Mouse (Mus musculus): ENCODE measurements around the gene Fem1b.
"Not testable (repeated sequence)": the region's sequence is repeated elsewhere in the genome, so short reads cannot be mapped to it uniquely, and the experiment has no call there.

The Fem1b gene

DNA sequence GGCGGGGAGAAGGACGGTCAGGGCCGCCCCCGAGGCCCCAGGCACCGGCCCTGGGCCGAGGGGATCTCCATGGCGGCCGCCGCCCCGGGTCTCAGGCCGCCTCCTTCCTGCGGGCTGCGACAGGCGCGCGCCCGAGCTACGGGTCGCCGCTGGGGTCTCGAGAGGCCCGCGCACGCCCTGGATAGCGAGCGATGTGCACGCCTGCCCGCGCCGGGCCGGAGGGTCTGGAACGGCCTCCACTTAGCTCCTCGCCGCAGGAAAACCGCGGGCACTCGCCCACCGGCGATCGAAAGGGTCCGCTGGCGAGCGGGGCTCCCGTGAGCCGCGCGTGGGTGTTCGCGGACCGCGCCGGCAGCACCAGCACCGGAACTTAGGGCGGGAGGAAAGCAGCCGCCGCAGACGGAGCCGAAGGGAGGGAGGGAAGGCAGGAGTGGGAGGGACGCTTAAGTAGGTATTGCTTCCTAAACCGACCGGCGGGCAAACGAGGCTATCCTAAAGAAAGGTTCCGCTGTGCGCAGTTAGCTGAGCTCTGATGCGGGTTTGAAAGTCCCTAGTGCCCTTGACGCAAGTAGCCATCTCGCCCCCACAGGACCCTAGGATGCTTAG is at the start of gene Fem1b:
TSS of gene Fem1b (minus strand) at position 419 of the 606 bp plus-strand sequence.
- DNase-seq (ENCODE audit: low spot score in 2 of 2) = peak; percentile 87 to 88

DNA sequence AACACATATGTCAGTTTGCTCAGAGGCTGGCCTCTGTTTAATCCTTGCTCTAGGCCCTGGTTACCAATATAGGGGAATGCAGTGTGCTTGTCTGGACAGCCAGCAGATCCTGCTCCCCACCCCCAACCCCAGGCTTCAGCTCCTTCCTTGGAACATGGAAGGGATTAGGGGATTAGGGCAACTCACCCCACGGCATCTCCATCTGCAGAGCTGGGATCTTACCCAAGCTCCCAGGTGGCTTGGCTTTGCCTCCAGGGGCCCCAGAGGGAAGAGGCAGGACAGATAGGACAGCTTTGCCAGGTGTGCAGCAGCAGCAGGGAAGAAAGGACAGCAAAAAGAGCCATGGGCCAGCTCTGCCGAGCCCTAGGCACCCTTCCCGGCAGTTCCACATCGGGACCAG is 49.1 kb upstream of the Fem1b start:
- no peak for DNase-seq (ENCODE audit: low spot score in 2 of 2)

DNA sequence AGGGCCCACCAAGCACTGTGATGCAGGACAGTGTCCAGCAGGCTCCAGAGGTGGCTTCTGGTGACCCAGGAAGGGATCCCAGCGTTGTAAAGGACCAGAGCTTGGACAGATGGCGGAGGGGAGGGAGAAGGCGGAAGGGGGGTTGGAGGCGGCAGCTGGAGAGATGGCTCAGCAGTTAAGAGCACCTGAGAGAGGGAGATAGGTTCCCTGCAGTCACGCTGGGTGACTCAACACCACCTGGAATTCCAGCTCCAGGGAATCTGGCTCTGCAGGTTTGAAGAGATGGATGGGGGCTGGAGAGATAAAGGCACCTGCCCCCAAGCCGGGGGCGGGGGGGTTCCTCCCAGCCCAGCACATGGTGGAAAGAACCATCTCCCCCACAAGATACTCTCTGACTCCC is 48.4 kb upstream of the Fem1b start:
- not testable (repeated sequence) for DNase-seq (ENCODE audit: low spot score in 2 of 2)

DNA sequence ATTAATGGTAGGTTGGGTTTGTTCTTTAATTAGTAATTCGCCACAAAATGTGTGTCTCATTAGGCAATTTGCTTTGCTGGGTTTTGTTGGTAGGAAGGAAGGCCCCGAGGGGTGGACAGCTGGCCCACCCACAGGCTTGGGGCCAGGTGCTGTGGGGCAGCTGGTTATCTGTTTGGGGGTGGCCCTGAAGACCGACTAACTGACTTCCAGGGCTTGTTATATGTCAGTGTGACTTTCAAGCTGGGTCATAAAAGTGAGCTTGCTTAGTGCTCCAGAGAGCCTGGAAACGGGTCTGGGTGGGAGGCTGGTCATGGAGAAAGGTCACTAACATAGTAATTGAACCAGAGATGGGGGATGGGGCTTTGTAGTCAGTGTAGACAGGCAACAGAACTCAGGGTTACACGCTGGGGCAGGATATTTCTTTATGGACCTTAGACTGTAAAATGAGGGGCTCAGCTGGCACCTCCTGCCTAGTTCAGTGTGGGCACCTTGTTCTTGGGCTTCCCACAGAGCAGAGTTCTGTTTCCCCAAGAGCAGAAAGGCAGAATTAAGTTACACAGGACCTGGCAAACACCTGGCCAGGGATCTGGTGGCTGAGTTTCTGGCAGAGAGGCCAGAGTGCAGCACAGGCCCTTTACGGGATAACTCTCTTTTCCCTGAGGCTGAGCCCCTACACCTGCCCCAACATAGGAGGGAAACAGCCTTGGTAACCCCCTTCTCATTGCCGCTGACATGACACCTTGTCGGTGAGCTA is 46.7 kb upstream of the Fem1b start:
- DNase-seq (ENCODE audit: low spot score in 2 of 2) = no peak

DNA sequence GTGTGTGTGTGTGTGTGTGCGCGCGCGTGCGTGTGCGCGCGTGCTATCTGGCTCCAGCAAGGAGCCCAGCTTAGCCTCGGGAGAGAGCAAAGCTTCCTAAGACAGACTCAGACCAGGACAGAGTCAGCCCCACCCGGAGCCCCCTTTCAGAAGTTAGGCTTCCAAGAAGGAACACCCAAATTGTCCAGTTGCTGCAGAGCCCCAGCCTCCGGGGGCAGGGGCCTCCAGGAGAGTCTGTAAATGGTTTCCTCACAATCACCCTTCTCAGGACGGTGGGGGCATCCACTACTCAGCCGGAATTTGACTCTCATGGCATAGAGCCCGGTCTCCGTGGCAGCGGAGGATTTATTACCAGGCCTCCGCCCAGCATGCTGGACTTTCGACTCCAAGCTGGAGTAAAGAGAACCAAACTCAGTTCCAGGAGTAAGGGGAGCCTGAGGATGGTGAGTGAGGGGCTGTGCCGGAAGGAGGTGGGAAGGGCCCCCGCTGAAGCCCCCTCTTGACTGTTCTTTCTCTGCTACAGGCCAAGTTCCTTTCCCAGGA is 46.1 kb upstream of the Fem1b start, which contains the start of gene Calml4:
TSS of gene Calml4 (plus strand) at position 362 of the 543 bp plus-strand sequence.
- DNase-seq (ENCODE audit: low spot score in 2 of 2) = peak; percentile 82 to 88

DNA sequence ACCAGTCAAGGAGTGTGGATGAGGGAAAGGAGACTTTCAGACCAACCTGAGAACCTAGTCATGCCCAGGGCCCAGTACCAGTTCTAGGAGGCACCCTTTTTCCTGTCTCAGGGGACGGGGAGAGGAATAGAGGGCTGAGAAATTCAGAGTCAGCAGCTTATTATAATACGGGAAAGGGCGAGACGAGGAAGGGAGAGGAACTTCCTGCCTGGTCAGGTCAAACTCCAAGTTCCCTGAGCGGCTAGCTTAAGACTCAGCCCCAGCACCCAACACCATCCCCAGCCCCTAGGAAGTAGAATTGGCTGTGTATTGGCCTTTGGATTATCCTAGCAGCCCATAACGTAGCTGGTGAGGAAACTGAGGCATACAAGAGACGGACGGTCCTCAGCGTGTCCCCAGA is 45.5 kb upstream of the Fem1b start:
- no peak for DNase-seq (ENCODE audit: low spot score in 2 of 2)

DNA sequence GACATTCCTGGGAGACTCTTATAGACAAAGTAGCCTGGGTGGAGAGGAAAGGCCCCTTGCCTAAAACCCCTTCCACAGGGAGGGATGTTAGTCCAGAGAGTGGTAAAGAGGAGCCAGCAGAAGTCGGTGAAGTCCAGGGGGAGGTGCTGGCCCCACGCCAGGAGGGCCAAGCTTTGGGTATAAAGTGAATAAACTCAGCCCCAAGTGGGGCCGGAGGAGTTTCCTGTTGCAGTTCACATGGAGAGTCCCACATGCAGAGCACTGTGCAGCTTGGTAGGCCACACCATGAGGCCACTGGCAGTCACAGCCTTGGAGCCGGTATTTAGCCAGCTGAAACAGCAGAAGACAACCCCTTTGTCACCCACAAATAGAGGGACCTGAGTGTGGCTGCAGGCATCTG is 42.7 kb upstream of the Fem1b start:
- DNase-seq (ENCODE audit: low spot score in 2 of 2) = no peak

DNA sequence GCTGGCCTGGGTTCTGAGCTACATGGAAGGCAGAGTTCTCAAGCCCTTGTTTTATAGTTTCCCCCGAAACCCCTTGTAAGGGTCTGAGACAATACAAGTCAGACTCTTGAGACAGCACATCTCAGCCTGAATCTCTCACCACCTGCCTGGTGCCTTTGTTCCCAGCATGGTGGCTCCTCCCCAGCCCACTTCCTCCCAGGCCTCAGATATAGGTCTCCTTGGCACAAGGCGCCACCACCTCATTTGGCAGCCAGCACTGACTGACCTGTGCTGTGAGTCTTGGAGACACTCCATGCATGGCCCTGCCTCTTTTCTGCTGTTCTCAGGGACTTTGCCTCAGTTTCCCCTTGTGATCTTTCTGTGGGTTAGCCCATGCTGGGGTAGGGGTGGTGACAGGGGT is 39.8 kb upstream of the Fem1b start:
- no peak for DNase-seq (ENCODE audit: low spot score in 2 of 2)

DNA sequence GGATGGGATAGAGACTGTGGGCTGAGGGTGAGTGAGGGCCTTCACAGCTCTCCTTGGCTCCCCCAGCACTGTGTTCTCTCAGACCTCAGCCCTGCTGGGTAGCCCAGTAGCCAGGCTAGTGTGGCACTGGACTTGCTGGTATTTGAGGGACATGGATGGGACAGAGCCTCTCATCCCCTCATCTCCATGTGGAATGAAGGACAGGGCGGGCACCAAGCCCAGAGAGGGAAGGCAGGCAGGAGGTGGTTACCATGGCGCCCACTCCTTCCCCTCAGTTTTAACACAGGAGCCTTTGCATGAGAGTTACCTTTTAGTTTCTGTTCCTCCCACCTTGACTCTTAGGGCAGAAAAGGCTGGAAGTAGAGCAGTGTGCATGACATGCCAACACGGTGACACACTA is 36.9 kb upstream of the Fem1b start:
- DNase-seq (ENCODE audit: low spot score in 2 of 2) = no peak

DNA sequence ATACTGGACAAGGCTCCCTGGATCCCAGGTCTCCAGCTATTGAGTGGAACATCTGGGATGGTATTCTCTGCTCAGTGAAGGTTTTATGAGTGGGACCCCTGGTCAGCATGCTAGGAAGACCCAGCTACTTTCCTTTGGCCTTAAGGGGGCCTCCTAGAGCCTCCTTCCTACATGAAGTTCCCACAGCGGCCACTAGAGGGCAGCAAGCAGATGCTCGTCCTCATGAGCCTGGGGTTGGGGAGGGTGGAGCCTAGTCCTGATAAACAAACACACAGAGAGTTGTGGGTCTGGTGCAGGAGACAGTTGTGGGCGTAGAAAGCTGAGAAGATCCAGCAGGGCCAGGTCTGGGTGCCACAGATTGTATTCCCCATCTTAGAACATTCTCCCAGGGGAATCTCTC is 36.0 kb upstream of the Fem1b start:
- peak; percentile 77 to 91 for DNase-seq (ENCODE audit: low spot score in 2 of 2)

DNA sequence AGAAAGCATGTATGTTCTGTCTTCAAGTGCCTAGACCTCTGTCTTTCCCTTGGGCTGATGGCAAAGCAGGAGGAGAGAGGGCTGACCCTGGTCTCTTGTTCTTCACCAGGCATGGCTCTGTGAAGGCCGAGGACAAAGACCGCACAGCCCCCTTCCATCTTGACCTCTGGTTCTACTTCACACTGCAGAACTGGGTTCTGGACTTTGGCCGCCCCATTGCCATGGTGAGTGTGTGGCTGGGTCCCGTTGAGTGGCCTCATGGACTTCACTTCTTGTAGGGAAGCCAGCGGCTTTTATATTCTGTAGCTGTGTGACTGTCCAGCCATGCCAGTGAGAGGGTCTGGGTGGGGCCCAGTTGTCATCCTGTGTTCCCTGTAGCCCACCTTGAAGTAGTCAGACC is 32.7 kb upstream of the Fem1b start:
- no peak for DNase-seq (ENCODE audit: low spot score in 2 of 2)

DNA sequence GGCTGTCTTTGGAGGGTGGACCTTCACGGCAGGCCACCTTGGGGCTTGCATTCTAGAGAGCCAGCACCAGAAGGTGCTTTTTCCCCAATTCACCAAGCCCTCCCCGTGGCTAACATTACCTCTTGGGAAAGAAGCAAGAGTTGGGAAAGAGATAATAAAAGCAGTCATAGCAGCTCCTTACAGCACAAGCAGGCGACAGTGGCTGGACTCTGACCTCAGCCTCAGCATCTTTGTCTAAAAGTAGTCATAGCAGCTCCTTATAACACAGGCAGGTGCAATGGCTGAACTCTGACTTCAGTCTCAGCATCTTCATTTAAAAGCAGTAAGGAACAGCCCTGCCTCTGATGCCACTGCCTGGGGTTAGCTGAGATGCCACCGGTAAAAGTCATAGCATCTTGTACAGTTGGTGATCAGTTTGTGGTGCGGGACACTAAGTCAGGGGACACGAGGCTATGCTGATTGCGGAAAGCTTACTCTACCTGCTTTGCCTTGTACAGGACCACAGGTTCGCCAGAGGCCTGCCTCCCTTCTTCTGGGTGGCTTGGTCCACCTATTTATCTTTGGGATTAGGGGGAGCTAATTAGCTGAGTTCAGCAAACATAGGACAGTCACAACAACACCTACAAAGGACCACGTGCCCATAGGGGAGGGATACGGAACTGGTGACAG is 31.8 kb upstream of the Fem1b start:
- no peak for DNase-seq (ENCODE audit: low spot score in 2 of 2)

DNA sequence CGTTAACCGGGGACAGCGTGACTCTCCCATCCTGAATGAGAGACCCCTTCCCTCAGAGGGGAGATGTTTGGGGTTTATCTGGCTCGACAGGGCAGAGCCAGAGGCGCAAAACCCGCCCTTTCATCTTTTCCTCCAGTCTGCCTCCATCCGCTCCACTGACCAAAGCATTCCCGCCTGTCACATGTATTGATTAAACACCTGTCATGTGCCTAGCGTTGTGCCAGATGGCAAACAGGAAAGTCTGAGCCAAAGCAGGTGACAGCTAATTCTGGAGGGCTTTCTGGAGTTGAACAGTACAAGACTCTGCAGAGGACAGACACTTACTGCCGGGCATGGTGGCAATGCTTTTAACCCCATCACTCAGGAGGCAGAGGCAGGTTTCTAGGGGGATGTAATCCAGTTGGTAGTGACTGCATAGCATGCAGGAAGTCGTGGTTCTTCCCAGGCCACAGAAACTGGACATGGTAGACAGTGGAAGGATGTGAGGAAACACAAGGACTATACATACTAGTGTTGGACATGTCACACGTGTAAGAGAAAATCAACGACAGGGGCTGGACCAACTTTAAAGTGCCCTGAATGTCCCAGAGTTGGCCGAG is 27.5 kb upstream of the Fem1b start:
- no peak for DNase-seq (ENCODE audit: low spot score in 2 of 2)

DNA sequence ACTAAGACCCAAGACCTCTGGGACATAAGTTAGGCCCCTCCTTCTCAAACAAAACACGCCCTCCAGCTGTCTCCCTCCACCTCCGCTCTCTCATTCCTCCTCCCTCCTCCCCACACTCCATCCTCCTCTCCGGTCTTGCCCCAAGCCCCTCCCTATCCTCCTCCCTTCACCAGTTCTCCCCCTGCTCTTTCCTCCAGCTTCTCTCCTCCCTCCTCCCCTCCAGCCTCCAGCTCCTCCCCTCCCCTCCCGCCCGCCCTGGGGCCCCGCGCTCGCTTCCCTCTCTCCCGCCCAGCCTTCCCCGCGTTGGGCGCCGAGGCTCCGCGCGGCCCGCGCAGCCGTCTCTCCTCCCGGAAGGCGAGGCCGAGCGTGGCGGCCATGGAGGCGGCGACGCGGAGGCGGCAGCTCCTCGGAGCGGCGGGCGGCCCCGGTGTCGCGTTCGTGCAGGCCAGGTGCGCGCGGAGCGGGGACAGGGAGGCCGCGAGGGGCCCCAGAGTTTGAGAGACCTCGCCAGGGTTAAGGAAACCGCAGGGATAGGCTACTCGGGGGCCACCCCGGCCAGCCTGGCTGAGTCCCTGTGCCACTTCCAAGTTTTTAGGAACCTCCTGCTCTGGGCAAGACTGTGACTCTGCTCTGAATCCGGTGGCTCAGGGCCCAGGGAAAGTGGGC is 26.9 kb upstream of the Fem1b start, which contains the start of gene Cln6:
TSS of gene Cln6 (plus strand) at position 280 of the 666 bp plus-strand sequence.
- DNase-seq (ENCODE audit: low spot score in 2 of 2) = peak; percentile 66 to 71

DNA sequence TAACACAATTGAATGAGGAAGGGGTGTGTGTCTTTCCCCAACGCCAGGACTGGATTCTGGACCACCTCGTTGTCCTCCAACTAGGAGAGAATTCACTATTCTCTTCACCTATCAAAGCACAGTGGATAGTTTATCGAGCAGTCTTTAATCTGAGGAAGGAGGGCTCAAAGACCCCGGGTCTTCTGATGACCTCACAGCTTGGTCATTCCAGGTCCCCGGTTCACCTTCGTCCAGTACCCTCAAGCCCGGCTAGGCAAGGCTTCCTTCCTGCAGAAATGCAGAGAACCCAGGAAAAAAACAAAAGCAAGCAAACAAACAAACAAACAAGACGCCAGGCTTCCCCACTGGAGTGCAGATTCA is 26.4 kb upstream of the Fem1b start:
- DNase-seq (ENCODE audit: low spot score in 2 of 2) = no peak

DNA sequence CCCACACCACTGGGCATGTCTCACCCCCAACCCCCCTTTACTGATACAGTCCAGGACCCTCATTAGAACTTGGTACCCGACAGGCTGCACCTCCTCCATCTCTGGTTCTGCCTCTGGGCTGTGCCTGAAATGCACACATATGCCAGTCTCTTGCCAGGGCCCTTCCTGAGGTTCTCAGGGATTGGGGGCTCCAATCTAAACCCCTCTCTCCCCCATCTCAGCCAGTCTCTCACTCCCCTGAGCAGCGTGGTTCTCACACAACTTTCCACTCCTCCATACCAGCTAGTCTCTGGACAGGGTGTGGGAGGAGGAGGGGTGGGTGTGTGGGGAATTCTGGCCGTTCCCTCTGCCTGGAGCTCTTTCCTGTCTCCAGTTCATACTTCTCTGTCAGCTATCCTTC is 25.9 kb upstream of the Fem1b start:
- no peak for DNase-seq (ENCODE audit: low spot score in 2 of 2)

DNA sequence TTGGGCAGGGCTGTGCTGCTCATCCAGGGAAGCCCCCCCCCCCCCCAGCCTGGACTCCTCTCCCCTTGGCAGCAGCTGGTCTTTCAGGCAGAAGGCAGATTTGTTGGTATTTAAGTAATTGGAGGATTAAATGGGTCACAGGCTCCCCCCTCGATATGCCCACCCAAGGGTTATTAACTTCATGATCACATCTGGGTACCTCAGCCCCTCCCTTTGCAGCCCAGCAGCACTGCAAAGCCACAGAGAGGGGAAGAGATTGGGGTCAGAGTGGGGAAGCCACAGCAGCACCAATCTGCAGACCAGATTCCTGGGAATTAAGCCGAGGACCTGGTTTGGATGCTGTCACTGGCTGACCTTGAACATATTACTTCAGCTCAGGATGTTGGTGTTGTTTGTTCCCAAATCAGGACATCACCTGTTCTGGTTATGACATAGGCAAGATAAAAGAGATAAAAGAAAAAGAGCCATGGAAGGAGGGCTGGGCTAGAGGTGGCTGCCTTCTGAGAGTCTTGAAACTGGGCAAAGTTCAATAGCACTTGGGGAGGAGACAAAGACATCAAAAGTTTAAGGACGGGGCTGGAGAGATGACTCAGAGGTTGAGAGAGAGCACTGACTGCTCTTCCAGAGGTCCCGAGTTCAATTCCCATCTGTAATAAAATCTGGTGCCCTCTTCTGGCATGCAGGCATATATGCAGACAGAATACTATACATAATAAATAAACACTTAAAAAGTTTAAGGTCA is 24.1 kb upstream of the Fem1b start:
- DNase-seq (ENCODE audit: low spot score in 2 of 2) = no peak

DNA sequence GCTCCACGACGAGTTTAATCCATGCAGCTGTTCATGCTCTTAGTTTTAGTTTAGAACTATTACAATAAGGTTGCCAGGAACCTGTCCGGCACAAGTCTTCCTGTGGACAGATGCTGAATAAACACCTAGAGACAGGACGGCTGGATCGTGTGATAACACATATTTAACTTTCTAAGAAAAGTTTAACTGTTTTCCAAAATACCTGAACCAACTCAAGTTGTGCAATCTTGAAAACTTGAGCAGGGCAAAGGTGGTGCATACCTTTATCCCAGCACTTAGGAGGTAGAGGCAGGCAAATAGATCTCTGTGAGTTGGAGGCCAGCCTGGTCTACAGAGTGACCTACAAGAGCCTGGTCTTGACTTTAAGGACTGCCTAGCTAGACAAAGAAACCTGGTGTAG is 23.2 kb upstream of the Fem1b start:
- no peak for DNase-seq (ENCODE audit: low spot score in 2 of 2)

DNA sequence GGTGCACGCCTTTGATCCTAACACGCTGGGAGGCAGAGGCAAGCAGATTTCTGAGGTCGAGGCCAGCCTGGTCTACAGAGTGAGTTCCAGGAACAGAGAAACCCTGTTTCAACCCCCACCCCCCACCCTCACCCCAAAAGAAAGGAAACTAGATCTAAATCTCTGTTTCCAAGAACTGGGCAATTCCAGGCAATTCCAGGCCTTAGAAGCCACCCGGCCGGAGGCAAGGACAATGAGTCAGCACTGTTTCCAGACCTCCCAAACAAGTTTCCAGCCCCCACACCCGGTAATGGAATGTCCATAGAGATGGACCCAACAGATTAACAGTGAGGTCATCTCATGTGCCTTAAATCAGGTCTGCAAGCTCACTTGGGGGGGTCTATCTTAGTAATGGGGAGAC is 18.1 kb upstream of the Fem1b start:
- DNase-seq (ENCODE audit: low spot score in 2 of 2) = no peak

DNA sequence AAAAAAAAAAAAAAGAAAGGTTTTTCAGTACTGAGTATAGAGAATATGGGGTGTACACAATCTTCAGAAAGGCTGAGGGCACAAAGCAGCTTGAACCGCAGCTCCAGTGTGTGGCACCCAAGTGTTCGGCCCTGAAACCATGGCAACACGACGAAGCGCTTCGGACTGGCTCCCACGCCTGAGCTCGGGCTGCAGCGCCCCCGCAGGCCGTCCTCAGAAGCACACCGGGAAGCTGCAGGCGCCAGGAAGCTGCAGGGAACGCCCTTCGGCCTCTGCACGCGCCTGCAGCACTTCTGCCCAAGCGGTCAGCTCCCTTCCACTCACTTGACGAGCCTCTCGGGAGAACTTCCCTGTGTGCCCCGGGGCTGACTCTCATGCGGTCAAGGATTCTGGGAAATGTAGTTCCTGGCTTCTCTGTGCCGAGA is 16.9 kb upstream of the Fem1b start:
- peak; percentile 95 to 96 for DNase-seq (ENCODE audit: low spot score in 2 of 2)

Measured in urinary bladder, postnatal 4 days (tissue).